Mouse (Mus musculus) hindbrain, postnatal 0 days (tissue): ENCODE results near the gene Gm3854. TPM values are rescaled to one million over a fixed set of nuclear protein-coding genes. Genes with fewer than 3 reads are reported as not detected.

ENCODE experiments used
- ATAC-seq: fragments of 200-750 bp; cut with Nextera tagmentation; 2 replicates; pipeline ENCODE4 v1.8.0; 2017; ENCODE audit warnings: mild to moderate bottlenecking, moderate TSS enrichment, moderate library complexity
- DNase-seq: peaks from one replicate; pipeline ENCODE4 v3.0.0-alpha.2; 2015; ENCODE audit warnings: low spot score
- H3K27ac ChIP-seq: fragments of 300-500 bp; sonication (generic); 2 replicates; pipeline ENCODE4 v1.5.1; 2014; ENCODE audit warnings: mild to moderate bottlenecking
- H3K27me3 ChIP-seq: fragments of 300-500 bp; sonication (generic); 2 replicates; pipeline ENCODE4 v1.6.1; 2014; ENCODE audit warnings: low read length, mixed read lengths; ENCODE audit not compliant: insufficient read depth
- H3K36me3 ChIP-seq: fragments of 300-500 bp; sonication (generic); 2 replicates; pipeline ENCODE4 v1.6.1; 2014; ENCODE audit warnings: low read length, mixed read lengths; ENCODE audit not compliant: insufficient read depth
- H3K4me1 ChIP-seq: fragments of 300-500 bp; sonication (generic); 2 replicates; pipeline ENCODE4 v1.6.1; 2014; ENCODE audit warnings: antibody characterized with exemption, low read length, mixed read lengths; ENCODE audit not compliant: insufficient read depth
- H3K4me2 ChIP-seq: fragments of 300-500 bp; sonication (generic); 2 replicates; pipeline ENCODE4 v1.6.1; 2014; ENCODE audit warnings: low read depth, mild to moderate bottlenecking, low read length, moderate library complexity, mixed read lengths
- H3K4me3 ChIP-seq: fragments of 300-500 bp; sonication (generic); 2 replicates; pipeline ENCODE4 v1.5.1; 2014; ENCODE audit warnings: low read length
- H3K9ac ChIP-seq: fragments of 300-500 bp; sonication (generic); replicated peaks from 2 replicates; pipeline ENCODE4 v1.6.1; 2014; ENCODE audit warnings: mild to moderate bottlenecking, low read length, moderate library complexity, mixed read lengths
- H3K9me3 ChIP-seq: fragments of 300-500 bp; sonication (generic); 2 replicates; pipeline ENCODE4 v1.6.1; 2016; ENCODE audit warnings: low read length, mixed read lengths
- CTCF ChIP-seq: IDR thresholded peaks from 2 replicates; pipeline ENCODE4 v1.5.1; 2016; ENCODE audit warnings: antibody characterized with exemption, control low read depth, low read depth
- WGBS: fragments of 180-500 bp; shearing (Covaris S2); extraction: QIAGEN DNeasy Blood & Tissue Kit; methylation state at CpG from one replicate; pipeline ENCODE4 v1.1.7; 2014; 5-methylcytosine and 5-hydroxymethylcytosine counted together
- polyA plus RNA-seq: library from polyadenylated mRNA; unstranded; fragments of >200 nt; fragmentation: Nextera tagmentation; extraction: Ambion mirVana; gene quantifications from 2 replicates; pipeline ENCODE4 v1.2.1, GENCODE M21; 2015
- total RNA-seq: library from RNA; depleted of rRNA; stranded (reverse); fragments of >200 nt; gene quantifications from 2 replicates; pipeline ENCODE4 v1.2.3, GENCODE M21; 2014; rRNA removed

Gm3854 gene
- total and polyA plus RNA-seq, 2 experiments from 2014 or later, result 3.1 to 4.6 TPM

GRCm38 (mm10) chr7:6383044-6383455, 39.5 kb downstream of the Gm3854 start, which contains the start of gene Zfp28:
TSS of gene Zfp28 (plus strand) at chr7:6383295.
- peaks cover 11% of the 10 kb centered on the region for H3K4me1 ChIP-seq
- H3K9ac ChIP-seq, result peak within 1 kb of the TSS; percentile 78
- no peaks in the 10 kb centered on the region for H3K9me3 ChIP-seq
- H3K4me2 ChIP-seq, result peak within 1 kb of the TSS; percentile 91
- peak within 1 kb of the TSS; percentile 69 for H3K4me3 ChIP-seq
- H3K36me3 ChIP-seq, result peaks cover 15% of the 10 kb centered on the region; the same call in 1 of the 2 replicates
- WGBS, result under 1% methylated on average over 28 of the region's 28 CpGs
- H3K27me3 ChIP-seq, result no peaks in the 10 kb centered on the region
- ATAC-seq, result peak; percentile 97
- TF ChIP-seq CTCF, result peak; percentile 55; the same call in 1 of the 2 replicates
- DNase-seq, result peak; percentile 98
- H3K27ac ChIP-seq, result peak within 1 kb of the TSS; percentile 49; the same call in 1 of the 2 replicates

GRCm38 (mm10) chr7:6384011-6384410, 40.5 kb downstream of the Gm3854 start:
- ATAC-seq (no peak), DNase-seq (no peak)
- Histone ChIP-seq H3K36me3 (peaks cover 8% of the 10 kb centered on the region; the same call in 1 of the 2 replicates), H3K9me3 (no peaks in the 10 kb centered on the region), H3K27me3 (no peaks in the 10 kb centered on the region), H3K4me2 (peak overlapping the region; percentile 91), H3K4me3 (peak overlapping the region; percentile 69), H3K9ac (no peak overlapping the region; the same call in 1 of the 2 replicates), H3K27ac (no peak overlapping the region), H3K4me1 (peaks cover 11% of the 10 kb centered on the region)
- TF ChIP-seq CTCF, result no peak
- WGBS, result 72% methylated on average over 8 of the region's 8 CpGs

- Histone ChIP-seq H3K36me3 (peaks cover 27% of the 10 kb centered on the region), H3K9me3 (no peaks in the 10 kb centered on the region), H3K9ac (no peak overlapping the region), H3K27ac (no peak overlapping the region), H3K4me3 (no peak overlapping the region), H3K27me3 (no peaks in the 10 kb centered on the region), H3K4me1 (peaks cover 11% of the 10 kb centered on the region), H3K4me2 (no peak overlapping the region)
- no peak for DNase-seq
- ATAC-seq, result no peak
- WGBS, result 93% methylated on average over 7 of the region's 8 CpGs
- no peak for TF ChIP-seq CTCF
Measured at GRCm38 (mm10) chr7:6386995-6387394, 43.4 kb downstream of the Gm3854 start.

GRCm38 (mm10) chr7:6388971-6389370, 45.4 kb downstream of the Gm3854 start:
- WGBS, result 81% methylated on average over 5 of the region's 5 CpGs
- Histone ChIP-seq H3K4me2 (no peak overlapping the region), H3K4me1 (peaks cover 4% of the 10 kb centered on the region; the same call in 1 of the 2 replicates), H3K4me3 (no peak overlapping the region), H3K9ac (no peak overlapping the region), H3K9me3 (no peaks in the 10 kb centered on the region), H3K27me3 (no peaks in the 10 kb centered on the region), H3K36me3 (peaks cover 35% of the 10 kb centered on the region), H3K27ac (no peak overlapping the region)
- DNase-seq (no peak), ATAC-seq (no peak)
- no peak for TF ChIP-seq CTCF

- H3K27me3 ChIP-seq, result no peaks in the 10 kb centered on the region
- TF ChIP-seq CTCF, result no peak
- no peaks in the 10 kb centered on the region for H3K9me3 ChIP-seq
- 72% methylated on average over 5 of the region's 5 CpGs for WGBS
- no peaks in the 10 kb centered on the region for H3K4me1 ChIP-seq
- no peak for DNase-seq
- H3K36me3 ChIP-seq, result peaks cover 35% of the 10 kb centered on the region
- no peak overlapping the region for H3K27ac ChIP-seq
- H3K4me2 ChIP-seq, result no peak overlapping the region
- no peak overlapping the region for H3K9ac ChIP-seq
- no peak for ATAC-seq
- H3K4me3 ChIP-seq, result no peak overlapping the region
Measured at GRCm38 (mm10) chr7:6389449-6389848, 45.9 kb downstream of the Gm3854 start.

GRCm38 (mm10) chr7:6397996-6398975, 54.7 kb downstream of the Gm3854 start, which contains the start of gene Smim17:
TSS of gene Smim17 (plus strand) at chr7:6398715.
- ATAC-seq, result peak; percentile 93
- Histone ChIP-seq H3K27ac (peak within 1 kb of the TSS; percentile 77; the same call in 1 of the 2 replicates), H3K9ac (peak within 1 kb of the TSS; percentile 51), H3K36me3 (peaks cover 16% of the 10 kb centered on the region), H3K4me2 (peak within 1 kb of the TSS; percentile 83), H3K4me3 (peak within 1 kb of the TSS; percentile 45), H3K9me3 (no peaks in the 10 kb centered on the region), H3K4me1 (no peaks in the 10 kb centered on the region), H3K27me3 (no peaks in the 10 kb centered on the region)
- TF ChIP-seq CTCF, result no peak
- peak; percentile 82 for DNase-seq
- 24% methylated on average over 25 of the region's 25 CpGs for WGBS

Other genes starting within 250 kb of the Gm3854 start
- gene Zfp787, start 187.8 kb upstream of the Gm3854 start, total RNA-seq, result 71.0 and 85.9 TPM in 2 replicates
- 53.9 and 61.4 TPM in 2 replicates for gene Zfp787, start 187.8 kb upstream of the Gm3854 start, polyA plus RNA-seq
- 84.3 and 105 TPM in 2 replicates for gene Zfp444, start 171.5 kb upstream of the Gm3854 start, total RNA-seq
- gene Zfp444, start 171.5 kb upstream of the Gm3854 start, polyA plus RNA-seq, result 69.2 and 70.5 TPM in 2 replicates
- gene Galp, start 146.7 kb upstream of the Gm3854 start, total RNA-seq, result not detected in 2 replicates
- gene Galp, start 146.7 kb upstream of the Gm3854 start, polyA plus RNA-seq, result not detected in 2 replicates
- gene Zscan5b, start 121.5 kb upstream of the Gm3854 start, total RNA-seq, result not detected in 2 replicates
- gene Zscan5b, start 121.5 kb upstream of the Gm3854 start, polyA plus RNA-seq, result not detected in 2 replicates
- not detected in 2 replicates for gene Epp13, start 91.0 kb upstream of the Gm3854 start, total RNA-seq
- 0.59 and 0.62 TPM in 2 replicates for gene Epp13, start 91.0 kb upstream of the Gm3854 start, polyA plus RNA-seq
- 3.2 and 4.2 TPM in 2 replicates for gene Zfp667, start 57.2 kb upstream of the Gm3854 start, total RNA-seq
- 12.0 and 15.3 TPM in 2 replicates for gene Zfp667, start 57.2 kb upstream of the Gm3854 start, polyA plus RNA-seq
- gene Zfp583, start 12.5 kb upstream of the Gm3854 start, total RNA-seq, result 5.8 and 9.5 TPM in 2 replicates
- gene Zfp583, start 12.5 kb upstream of the Gm3854 start, polyA plus RNA-seq, result 15.0 and 17.6 TPM in 2 replicates
- gene Zfp78, start 19.5 kb downstream of the Gm3854 start, total RNA-seq, result 1.3 and 2.6 TPM in 2 replicates
- 1.8 and 2.8 TPM in 2 replicates for gene Zfp78, start 19.5 kb downstream of the Gm3854 start, polyA plus RNA-seq
- 6.2 and 11.2 TPM in 2 replicates for gene Zfp28, start 39.5 kb downstream of the Gm3854 start, total RNA-seq
- 18.1 and 18.2 TPM in 2 replicates for gene Zfp28, start 39.5 kb downstream of the Gm3854 start, polyA plus RNA-seq
- 16.9 and 18.2 TPM in 2 replicates for gene Smim17, start 55.0 kb downstream of the Gm3854 start, total RNA-seq
- 6.2 and 7.7 TPM in 2 replicates for gene Smim17, start 55.0 kb downstream of the Gm3854 start, polyA plus RNA-seq
- gene Gm20715, start 66.5 kb downstream of the Gm3854 start, total RNA-seq, result 0.26 TPM in 1 of 2 replicates, not detected in the other
- 0.04 TPM in 1 of 2 replicates, not detected in the other for gene Gm20715, start 66.5 kb downstream of the Gm3854 start, polyA plus RNA-seq
- 2.4 and 4.8 TPM in 2 replicates for gene Olfr1344, start 94.9 kb downstream of the Gm3854 start, total RNA-seq
- 0.23 and 0.32 TPM in 2 replicates for gene Olfr1344, start 94.9 kb downstream of the Gm3854 start, polyA plus RNA-seq
- gene Olfr1336, start 112.4 kb downstream of the Gm3854 start, total RNA-seq, result not detected in 2 replicates
- gene Olfr1336, start 112.4 kb downstream of the Gm3854 start, polyA plus RNA-seq, result not detected in 2 replicates
- not detected in 2 replicates for gene Olfr1346, start 123.3 kb downstream of the Gm3854 start, total RNA-seq
- not detected in 2 replicates for gene Olfr1346, start 123.3 kb downstream of the Gm3854 start, polyA plus RNA-seq
- gene Olfr5, start 143.2 kb downstream of the Gm3854 start, total RNA-seq, result not detected in 2 replicates
- gene Olfr5, start 143.2 kb downstream of the Gm3854 start, polyA plus RNA-seq, result not detected in 2 replicates
- gene Olfr1347, start 156.0 kb downstream of the Gm3854 start, total RNA-seq, result not detected in 2 replicates
- not detected in 2 replicates for gene Olfr1347, start 156.0 kb downstream of the Gm3854 start, polyA plus RNA-seq
- not detected in 2 replicates for gene Olfr1348, start 165.0 kb downstream of the Gm3854 start, total RNA-seq
- gene Olfr1348, start 165.0 kb downstream of the Gm3854 start, polyA plus RNA-seq, result not detected in 2 replicates
- 0.18 TPM in 1 of 2 replicates, not detected in the other for gene Olfr1349, start 179.2 kb downstream of the Gm3854 start, total RNA-seq
- gene Olfr1349, start 179.2 kb downstream of the Gm3854 start, polyA plus RNA-seq, result 0.08 TPM in 1 of 2 replicates, not detected in the other
- gene Olfr1350, start 221.1 kb downstream of the Gm3854 start, total RNA-seq, result not detected in 2 replicates
- not detected in 2 replicates for gene Olfr1350, start 221.1 kb downstream of the Gm3854 start, polyA plus RNA-seq